Mouse (Mus musculus) G1E (cell line): ENCODE results near the gene Coil.
A peak's percentile ranks its signal among the peaks of the same experiment; 100 is the strongest.

Experiments used
- CTCF ChIP-seq: IDR thresholded peaks from 2 replicates; pipeline ENCODE4 v1.5.1; 2012; ENCODE audit warnings: low read depth, low read length, inconsistent platforms, mixed read lengths
- GATA1 ChIP-seq: IDR thresholded peaks from 2 replicates; pipeline ENCODE4 v1.6.1; 2012; ENCODE audit warnings: borderline replicate concordance, low read length, inconsistent platforms, mixed read lengths
- POLR2AphosphoS5 ChIP-seq: IDR thresholded peaks from 2 replicates; pipeline ENCODE4 v1.6.1; 2012; ENCODE audit warnings: low read depth, low read length, inconsistent platforms; ENCODE audit not compliant: insufficient replicate concordance
- TAL1 ChIP-seq: conservative IDR thresholded peaks from 2 replicates; pipeline ENCODE4 v1.6.1; 2012; ENCODE audit warnings: low read depth, low read length, inconsistent platforms, mixed read lengths

DNA sequence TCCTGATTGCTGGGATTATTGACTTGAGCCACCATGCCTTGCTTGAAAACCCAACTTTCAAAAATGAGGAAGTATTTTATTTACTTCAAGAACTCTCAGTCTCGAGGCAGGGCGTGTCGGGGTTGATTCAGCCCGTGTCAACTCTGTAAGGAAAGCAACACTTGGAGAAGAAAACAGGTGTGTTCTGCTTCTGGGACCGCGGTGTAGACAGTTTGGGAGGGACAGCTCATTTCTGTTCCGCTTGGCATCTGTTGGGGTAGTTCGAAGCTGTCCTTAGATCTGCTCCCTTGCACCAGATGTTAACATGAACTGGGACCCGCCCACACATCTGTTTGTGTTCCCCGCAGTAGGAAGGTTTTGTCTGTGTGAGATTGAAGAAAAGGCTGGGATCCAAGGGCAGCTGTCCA lies 57.9 kb downstream of the Coil start:
- TF ChIP-seq CTCF: no peak
- TF ChIP-seq POLR2AphosphoS5: no peak
- no peak for TF ChIP-seq GATA1
- peak; percentile 63 for TF ChIP-seq TAL1
